Mouse (Mus musculus): ENCODE measurements around the gene Tbc1d22a. TPM values are rescaled to one million over a fixed set of nuclear protein-coding genes. Genes with fewer than 3 reads are reported as not detected.

Gene Tbc1d22a
- polyA plus RNA-seq, 1 experiment from 2014 or later = 13.8 TPM

- no peak for ATAC-seq (ENCODE audit: low FRiP score)
- Histone ChIP-seq H3K4me2 (replicated peaks) (no peak overlapping the region), H3K9me3 (replicated peaks) (no peaks in the 10 kb centered on the region), H3K36me3 (no peaks in the 10 kb centered on the region), H3K27ac (no peak overlapping the region), H3K27me3 (no peaks in the 10 kb centered on the region), H3K4me3 (no peak overlapping the region), H3K4me1 (0 out of 2 replicates have a peak, but pooled peaks cover 2% of the 10 kb centered on the region), H3K9ac (no peak overlapping the region)
- WGBS = 89% methylated on average over 7 of the region's 7 CpGs
Measured at GRCm38 (mm10) chr15:86496646-86497045, 282.4 kb downstream of the Tbc1d22a start.

GRCm38 (mm10) chr15:86500536-86500935 lies 286.3 kb downstream of the Tbc1d22a start:
- Histone ChIP-seq H3K9me3 (replicated peaks) (no peaks in the 10 kb centered on the region), H3K4me3 (no peak overlapping the region), H3K27me3 (no peaks in the 10 kb centered on the region), H3K27ac (no peak overlapping the region), H3K4me1 (0 out of 2 replicates have a peak, but pooled peaks cover 2% of the 10 kb centered on the region), H3K36me3 (no peaks in the 10 kb centered on the region), H3K4me2 (replicated peaks) (no peak overlapping the region), H3K9ac (no peak overlapping the region)
- ATAC-seq (ENCODE audit: low FRiP score) = no peak

- ATAC-seq (ENCODE audit: low FRiP score) = 0 out of 2 replicates have a peak, but pooled peaks have one; percentile 60
- WGBS = 68% methylated on average over 10 of the region's 10 CpGs
Measured at GRCm38 (mm10) chr15:86503413-86503812, 289.2 kb downstream of the Tbc1d22a start.

GRCm38 (mm10) chr15:86506666-86507065 lies 292.4 kb downstream of the Tbc1d22a start:
- Histone ChIP-seq H3K4me1 (peaks cover 13% of the 10 kb centered on the region; the same call in 1 of the 2 replicates), H3K9me3 (replicated peaks) (no peaks in the 10 kb centered on the region), H3K27ac (no peak overlapping the region), H3K4me3 (no peak overlapping the region), H3K9ac (no peak overlapping the region), H3K4me2 (replicated peaks) (no peak overlapping the region), H3K27me3 (no peaks in the 10 kb centered on the region), H3K36me3 (no peaks in the 10 kb centered on the region)
- WGBS = 84% methylated on average over 4 of the region's 4 CpGs
- ATAC-seq (ENCODE audit: low FRiP score) = no peak

More at GRCm38 (mm10) chr15:86503413-86503812, 289.2 kb downstream of the Tbc1d22a start:
- Histone ChIP-seq H3K4me1 (no peaks in the 10 kb centered on the region), H3K36me3 (no peaks in the 10 kb centered on the region), H3K9me3 (replicated peaks) (no peaks in the 10 kb centered on the region), H3K4me2 (replicated peaks) (no peak overlapping the region), H3K4me3 (no peak overlapping the region), H3K27ac (peak overlapping the region; percentile 14; the same call in 1 of the 2 replicates), H3K9ac (no peak overlapping the region), H3K27me3 (no peaks in the 10 kb centered on the region)

GRCm38 (mm10) chr15:86507546-86507945 lies 293.3 kb downstream of the Tbc1d22a start:
- Histone ChIP-seq H3K36me3 (no peaks in the 10 kb centered on the region), H3K27ac (no peak overlapping the region), H3K9ac (no peak overlapping the region), H3K4me2 (replicated peaks) (no peak overlapping the region), H3K27me3 (no peaks in the 10 kb centered on the region), H3K9me3 (replicated peaks) (no peaks in the 10 kb centered on the region), H3K4me1 (peaks cover 13% of the 10 kb centered on the region; the same call in 1 of the 2 replicates), H3K4me3 (no peak overlapping the region)
- ATAC-seq (ENCODE audit: low FRiP score) = no peak
- 89% methylated on average over 8 of the region's 8 CpGs for WGBS

- Histone ChIP-seq H3K4me2 (replicated peaks) (no peak overlapping the region), H3K27ac (no peak overlapping the region), H3K9me3 (replicated peaks) (no peaks in the 10 kb centered on the region), H3K4me1 (peaks cover 13% of the 10 kb centered on the region; the same call in 1 of the 2 replicates), H3K36me3 (no peaks in the 10 kb centered on the region), H3K27me3 (no peaks in the 10 kb centered on the region), H3K4me3 (no peak overlapping the region), H3K9ac (no peak overlapping the region)
- no peak for ATAC-seq (ENCODE audit: low FRiP score)
- 72% methylated on average over 7 of the region's 7 CpGs for WGBS
Measured at GRCm38 (mm10) chr15:86508406-86509176, 294.3 kb downstream of the Tbc1d22a start.

GRCm38 (mm10) chr15:86509601-86510000 lies 295.3 kb downstream of the Tbc1d22a start:
- no peak for ATAC-seq (ENCODE audit: low FRiP score)
- no peak overlapping the region for H3K27ac ChIP-seq
- no peak overlapping the region for H3K9ac ChIP-seq
- H3K4me3 ChIP-seq = no peak overlapping the region
- no peaks in the 10 kb centered on the region for H3K27me3 ChIP-seq
- H3K36me3 ChIP-seq = no peaks in the 10 kb centered on the region
- H3K9me3 ChIP-seq (replicated peaks) = no peaks in the 10 kb centered on the region
- WGBS = 71% methylated on average over 6 of the region's 6 CpGs
- H3K4me2 ChIP-seq (replicated peaks) = no peak overlapping the region
- peaks cover 13% of the 10 kb centered on the region; the same call in 1 of the 2 replicates for H3K4me1 ChIP-seq

- H3K36me3 ChIP-seq = no peaks in the 10 kb centered on the region
- 83% methylated on average over 7 of the region's 7 CpGs for WGBS
Measured at GRCm38 (mm10) chr15:86511181-86511580, 296.9 kb downstream of the Tbc1d22a start.

GRCm38 (mm10) chr15:86513336-86513735 lies 299.1 kb downstream of the Tbc1d22a start:
- WGBS = 83% methylated on average over 5 of the region's 5 CpGs
- H3K4me1 ChIP-seq = peaks cover 13% of the 10 kb centered on the region; the same call in 1 of the 2 replicates
- no peaks in the 10 kb centered on the region for H3K27me3 ChIP-seq
- H3K9ac ChIP-seq = no peak overlapping the region
- no peaks in the 10 kb centered on the region for H3K36me3 ChIP-seq
- H3K9me3 ChIP-seq (replicated peaks) = no peaks in the 10 kb centered on the region
- ATAC-seq (ENCODE audit: low FRiP score) = no peak
- no peak overlapping the region for H3K4me2 ChIP-seq (replicated peaks)
- H3K27ac ChIP-seq = no peak overlapping the region
- no peak overlapping the region for H3K4me3 ChIP-seq

More at GRCm38 (mm10) chr15:86511181-86511580, 296.9 kb downstream of the Tbc1d22a start:
- Histone ChIP-seq H3K9me3 (replicated peaks) (no peaks in the 10 kb centered on the region), H3K4me1 (peaks cover 13% of the 10 kb centered on the region; the same call in 1 of the 2 replicates), H3K9ac (no peak overlapping the region), H3K27ac (no peak overlapping the region), H3K4me3 (no peak overlapping the region), H3K27me3 (no peaks in the 10 kb centered on the region), H3K4me2 (replicated peaks) (no peak overlapping the region)
- no peak for ATAC-seq (ENCODE audit: low FRiP score)

GRCm38 (mm10) chr15:86520201-86520600 lies 305.9 kb downstream of the Tbc1d22a start:
- H3K9me3 ChIP-seq (replicated peaks) = no peaks in the 10 kb centered on the region
- H3K36me3 ChIP-seq = no peaks in the 10 kb centered on the region
- H3K4me2 ChIP-seq (replicated peaks) = no peak overlapping the region
- H3K9ac ChIP-seq = no peak overlapping the region
- WGBS = 86% methylated on average over 4 of the region's 4 CpGs
- ATAC-seq (ENCODE audit: low FRiP score) = no peak
- no peaks in the 10 kb centered on the region for H3K4me1 ChIP-seq
- no peak overlapping the region for H3K4me3 ChIP-seq
- no peak overlapping the region for H3K27ac ChIP-seq
- H3K27me3 ChIP-seq = no peaks in the 10 kb centered on the region

GRCm38 (mm10) chr15:86535356-86535755 lies 321.1 kb downstream of the Tbc1d22a start:
- Histone ChIP-seq H3K27me3 (no peaks in the 10 kb centered on the region), H3K36me3 (no peaks in the 10 kb centered on the region), H3K4me2 (replicated peaks) (no peak overlapping the region), H3K9ac (no peak overlapping the region), H3K4me3 (no peak overlapping the region), H3K27ac (no peak overlapping the region), H3K9me3 (replicated peaks) (no peaks in the 10 kb centered on the region), H3K4me1 (no peaks in the 10 kb centered on the region)
- 87% methylated on average over 6 of the region's 6 CpGs for WGBS
- no peak for ATAC-seq (ENCODE audit: low FRiP score)

GRCm38 (mm10) chr15:86542371-86542770 lies 328.1 kb downstream of the Tbc1d22a start:
- Histone ChIP-seq H3K4me3 (no peak overlapping the region), H3K4me2 (replicated peaks) (no peak overlapping the region), H3K4me1 (0 out of 2 replicates have a peak, but pooled peaks cover 3% of the 10 kb centered on the region), H3K9ac (no peak overlapping the region), H3K27ac (no peak overlapping the region), H3K9me3 (replicated peaks) (no peaks in the 10 kb centered on the region), H3K27me3 (no peaks in the 10 kb centered on the region), H3K36me3 (no peaks in the 10 kb centered on the region)
- no peak for ATAC-seq (ENCODE audit: low FRiP score)
- WGBS = 76% methylated on average over 3 of the region's 3 CpGs
